Mouse (Mus musculus) neural tube, embryonic 11.5 days (tissue): ENCODE results near the gene Siah2. TPM values are rescaled to one million over a fixed set of nuclear protein-coding genes. Genes with fewer than 3 reads are reported as not detected.

Experiments used
- ATAC-seq: fragments of 200-750 bp; cut with Nextera tagmentation; 2 replicates; pipeline ENCODE4 v1.8.0; 2017; ENCODE audit warnings: moderate number of reproducible peaks, mild to moderate bottlenecking, moderate TSS enrichment, moderate library complexity; ENCODE audit not compliant: insufficient read depth, low FRiP score, low TSS enrichment
- DNase-seq: peaks from one replicate; pipeline ENCODE4 v3.0.0-alpha.2; 2015; ENCODE audit warnings: low spot score
- H3K27ac ChIP-seq: fragments of 300-500 bp; sonication (generic); 2 replicates; pipeline ENCODE4 v1.5.1; 2014; ENCODE audit warnings: low read depth, mild to moderate bottlenecking, low read length
- H3K27me3 ChIP-seq: fragments of 300-500 bp; sonication (generic); 2 replicates; pipeline ENCODE4 v1.6.1; 2014; ENCODE audit warnings: mild to moderate bottlenecking, low read length, mixed read lengths; ENCODE audit not compliant: control insufficient read depth, insufficient read depth
- H3K36me3 ChIP-seq: fragments of 300-500 bp; sonication (generic); 2 replicates; pipeline ENCODE4 v1.6.1; 2014; ENCODE audit warnings: mild to moderate bottlenecking, low read length, moderate library complexity, mixed read lengths; ENCODE audit not compliant: control insufficient read depth, insufficient read depth
- H3K4me1 ChIP-seq: fragments of 300-500 bp; sonication (generic); 2 replicates; pipeline ENCODE4 v1.6.1; 2014; ENCODE audit warnings: low read length, mixed read lengths; ENCODE audit not compliant: control insufficient read depth, insufficient read depth
- H3K4me2 ChIP-seq: fragments of 300-500 bp; sonication (generic); 2 replicates; pipeline ENCODE4 v1.6.1; 2014; ENCODE audit warnings: low read depth, mild to moderate bottlenecking, moderate library complexity
- H3K4me3 ChIP-seq: fragments of 300-500 bp; sonication (generic); 2 replicates; pipeline ENCODE4 v1.5.1; 2014; ENCODE audit warnings: low read depth, low read length
- H3K9ac ChIP-seq: fragments of 300-500 bp; sonication (generic); 2 replicates; pipeline ENCODE4 v1.6.1; 2014; ENCODE audit warnings: mild to moderate bottlenecking, low read length
- H3K9me3 ChIP-seq: fragments of 300-500 bp; sonication (generic); 2 replicates; pipeline ENCODE4 v1.6.1; 2016; ENCODE audit warnings: low read length; ENCODE audit not compliant: control insufficient read depth
- WGBS: fragments of 180-500 bp; shearing (Covaris S2); extraction: QIAGEN DNeasy Blood & Tissue Kit; methylation state at CpG from one replicate; pipeline ENCODE4 v1.1.7; 2014; 5-methylcytosine and 5-hydroxymethylcytosine counted together
- polyA plus RNA-seq: library from polyadenylated mRNA; unstranded; fragments of >200 nt; fragmentation: Nextera tagmentation; extraction: Ambion mirVana; gene quantifications from 2 replicates; pipeline ENCODE4 v1.2.1, GENCODE M21; 2014

The Siah2 gene
- polyA plus RNA-seq, 1 experiment from 2014 or later, result 6.4 TPM

DNA sequence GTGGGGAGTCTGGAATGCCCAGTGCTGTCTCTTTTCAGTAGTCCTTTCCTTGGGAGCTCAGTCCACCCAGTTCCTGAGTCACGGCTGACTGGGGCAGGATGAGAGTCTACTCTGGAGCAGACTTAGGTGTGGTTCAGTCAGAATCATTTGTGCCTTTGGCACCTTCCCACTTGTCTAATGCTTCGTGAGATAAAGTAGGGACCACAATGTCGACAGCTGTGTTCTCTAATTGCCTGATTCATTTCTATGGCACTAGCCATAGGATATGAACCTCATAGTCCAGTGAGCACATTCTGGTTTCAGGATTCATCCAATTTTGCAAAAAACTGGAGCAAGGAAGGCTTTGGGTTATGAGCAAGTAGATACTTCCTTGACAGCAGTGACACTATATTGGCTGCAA, 34.2 kb upstream of the Siah2 start:
- no peak for DNase-seq
- no peak overlapping the region for H3K27ac ChIP-seq
- no peak for ATAC-seq
- H3K4me1 ChIP-seq, result 0 out of 2 replicates have a peak, but pooled peaks cover 3% of the 10 kb centered on the region
- H3K4me2 ChIP-seq, result no peak overlapping the region
- no peak overlapping the region for H3K4me3 ChIP-seq
- H3K27me3 ChIP-seq, result no peaks in the 10 kb centered on the region
- 88% methylated on average over 3 of the region's 3 CpGs for WGBS
- H3K9me3 ChIP-seq, result no peaks in the 10 kb centered on the region
- no peak overlapping the region for H3K9ac ChIP-seq
- no peaks in the 10 kb centered on the region for H3K36me3 ChIP-seq

DNA sequence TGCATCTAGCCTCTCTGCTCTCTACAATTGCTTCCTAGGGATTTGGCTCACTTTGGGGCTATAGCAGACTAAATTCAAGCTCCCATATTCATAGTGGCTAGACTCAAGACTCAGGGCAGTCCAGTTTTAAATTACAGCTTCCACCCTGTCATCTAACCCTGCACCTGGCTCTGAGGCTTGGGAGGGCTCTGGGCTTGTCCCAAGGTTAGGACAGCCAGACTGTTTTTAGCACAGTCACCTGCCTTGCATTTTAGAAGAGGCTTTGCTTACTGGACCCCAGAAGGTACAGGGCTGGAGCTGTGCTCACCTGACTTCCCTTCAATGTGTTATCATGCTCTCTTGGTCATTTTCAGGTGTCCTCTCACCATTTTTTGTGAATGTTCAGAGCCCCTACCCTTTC, 32.6 kb upstream of the Siah2 start:
- H3K4me1 ChIP-seq, result 0 out of 2 replicates have a peak, but pooled peaks cover 3% of the 10 kb centered on the region
- no peak overlapping the region for H3K4me3 ChIP-seq
- H3K36me3 ChIP-seq, result no peaks in the 10 kb centered on the region
- H3K27ac ChIP-seq, result no peak overlapping the region
- DNase-seq (no peak), ATAC-seq (no peak)
- H3K9me3 ChIP-seq, result no peaks in the 10 kb centered on the region
- no peak overlapping the region for H3K4me2 ChIP-seq
- H3K9ac ChIP-seq, result no peak overlapping the region
- H3K27me3 ChIP-seq, result no peaks in the 10 kb centered on the region

GRCm38 (mm10) chr3:58723656-58724055, 31.5 kb upstream of the Siah2 start:
- Histone ChIP-seq H3K36me3 (no peaks in the 10 kb centered on the region), H3K4me1 (no peaks in the 10 kb centered on the region), H3K27ac (no peak overlapping the region), H3K4me3 (no peak overlapping the region), H3K27me3 (no peaks in the 10 kb centered on the region), H3K9me3 (no peaks in the 10 kb centered on the region), H3K9ac (no peak overlapping the region), H3K4me2 (no peak overlapping the region)
- WGBS, result 100% methylated on average over 2 of the region's 2 CpGs
- DNase-seq, result no peak
- ATAC-seq, result no peak

- Histone ChIP-seq H3K27ac (no peak overlapping the region), H3K9ac (no peak overlapping the region), H3K4me2 (no peak overlapping the region), H3K4me1 (no peaks in the 10 kb centered on the region), H3K36me3 (no peaks in the 10 kb centered on the region), H3K9me3 (peaks cover 3% of the 10 kb centered on the region; the same call in 1 of the 2 replicates), H3K27me3 (no peaks in the 10 kb centered on the region), H3K4me3 (no peak overlapping the region)
- ATAC-seq (no peak), DNase-seq (no peak)
- whole genome bisulfite sequencing, result 80% methylated on average over 9 of the region's 9 CpGs
These were observed 27.4 kb upstream of the Siah2 start for GRCm38 (mm10) chr3:58719461-58720230.

DNA sequence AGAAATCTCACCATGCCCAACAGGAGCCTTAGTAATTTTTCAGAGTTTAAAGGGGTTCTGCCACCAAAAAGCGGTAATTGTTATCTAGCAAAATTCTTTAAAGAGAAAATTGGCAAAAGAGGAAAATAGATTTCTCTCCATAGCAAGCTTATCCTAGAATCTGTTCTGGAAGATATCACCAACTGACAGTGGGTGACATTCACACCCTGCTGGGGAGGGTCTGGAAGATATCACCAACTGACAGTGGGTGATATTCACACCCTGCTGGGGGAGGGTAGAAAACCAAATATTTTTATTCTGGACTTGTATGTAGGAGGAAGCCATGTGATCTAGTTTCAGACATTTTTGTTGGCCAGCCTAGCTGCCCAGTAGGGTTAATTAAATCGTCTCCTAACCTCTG, 24.5 kb upstream of the Siah2 start:
- H3K4me1 ChIP-seq, result no peaks in the 10 kb centered on the region
- ATAC-seq (no peak), DNase-seq (no peak)
- peaks cover 3% of the 10 kb centered on the region; the same call in 1 of the 2 replicates for H3K9me3 ChIP-seq
- no peak overlapping the region for H3K27ac ChIP-seq
- no peaks in the 10 kb centered on the region for H3K36me3 ChIP-seq
- no peaks in the 10 kb centered on the region for H3K27me3 ChIP-seq
- WGBS, result 86% methylated on average over 2 of the region's 2 CpGs
- H3K4me2 ChIP-seq, result no peak overlapping the region
- H3K4me3 ChIP-seq, result no peak overlapping the region
- no peak overlapping the region for H3K9ac ChIP-seq

DNA sequence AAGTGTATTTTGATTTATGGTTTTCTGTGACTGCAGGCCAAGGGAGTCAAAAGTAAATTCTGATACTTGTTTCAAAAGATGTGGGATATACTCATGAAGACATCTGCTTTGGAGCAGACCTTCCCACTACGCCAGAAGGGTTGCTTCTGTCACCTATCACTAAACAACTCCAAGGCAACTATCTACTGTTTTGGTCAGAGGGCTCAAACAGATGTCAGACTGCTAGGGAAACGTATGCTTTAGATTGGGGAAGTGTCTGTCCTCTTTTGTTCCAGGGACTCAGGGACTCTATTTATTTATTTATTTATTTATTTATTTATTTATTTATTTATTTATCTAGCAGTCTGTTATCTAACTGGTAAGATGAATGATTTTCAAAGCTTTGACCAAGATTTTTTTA, 22.6 kb upstream of the Siah2 start:
- Histone ChIP-seq H3K36me3 (no peaks in the 10 kb centered on the region), H3K4me2 (no peak overlapping the region), H3K9me3 (peaks cover 3% of the 10 kb centered on the region; the same call in 1 of the 2 replicates), H3K9ac (no peak overlapping the region), H3K27me3 (no peaks in the 10 kb centered on the region), H3K4me3 (no peak overlapping the region), H3K27ac (no peak overlapping the region), H3K4me1 (no peaks in the 10 kb centered on the region)
- WGBS, result 81% methylated on average over 2 of the region's 2 CpGs
- DNase-seq (no peak), ATAC-seq (no peak)

DNA sequence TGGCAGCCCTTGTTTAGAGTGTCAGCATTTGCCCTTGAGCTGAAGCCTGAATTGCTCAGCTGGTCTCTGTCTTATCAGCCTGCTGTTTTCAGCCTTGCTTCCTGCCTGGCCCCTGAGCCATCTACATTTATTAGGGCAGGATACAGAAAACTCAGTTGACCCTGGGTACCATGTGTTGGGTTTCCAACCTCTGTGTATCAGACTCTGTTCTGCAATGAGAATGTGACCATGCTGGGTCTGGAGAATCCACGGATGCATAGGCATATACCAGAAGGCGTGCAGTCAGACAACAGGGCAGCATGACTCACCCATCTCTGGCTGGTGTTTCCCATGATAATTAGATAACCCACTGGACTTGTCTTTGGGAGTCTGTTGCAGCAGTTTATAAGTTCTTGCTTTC, 21.8 kb upstream of the Siah2 start:
- Histone ChIP-seq H3K9ac (no peak overlapping the region), H3K27ac (no peak overlapping the region), H3K4me1 (no peaks in the 10 kb centered on the region), H3K4me2 (no peak overlapping the region), H3K36me3 (no peaks in the 10 kb centered on the region), H3K27me3 (no peaks in the 10 kb centered on the region), H3K9me3 (peaks cover 3% of the 10 kb centered on the region; the same call in 1 of the 2 replicates), H3K4me3 (no peak overlapping the region)
- ATAC-seq, result no peak
- DNase-seq, result no peak
- WGBS, result 79% methylated on average over 2 of the region's 2 CpGs

- Histone ChIP-seq H3K4me3 (no peak overlapping the region), H3K27me3 (no peaks in the 10 kb centered on the region), H3K9ac (no peak overlapping the region), H3K4me1 (no peaks in the 10 kb centered on the region), H3K27ac (no peak overlapping the region), H3K9me3 (peaks cover 3% of the 10 kb centered on the region; the same call in 1 of the 2 replicates), H3K36me3 (no peaks in the 10 kb centered on the region), H3K4me2 (no peak overlapping the region)
- WGBS, result 86% methylated on average over 4 of the region's 4 CpGs
- DNase-seq (no peak), ATAC-seq (no peak)
These were observed 21.0 kb upstream of the Siah2 start for GRCm38 (mm10) chr3:58713191-58713590.

DNA sequence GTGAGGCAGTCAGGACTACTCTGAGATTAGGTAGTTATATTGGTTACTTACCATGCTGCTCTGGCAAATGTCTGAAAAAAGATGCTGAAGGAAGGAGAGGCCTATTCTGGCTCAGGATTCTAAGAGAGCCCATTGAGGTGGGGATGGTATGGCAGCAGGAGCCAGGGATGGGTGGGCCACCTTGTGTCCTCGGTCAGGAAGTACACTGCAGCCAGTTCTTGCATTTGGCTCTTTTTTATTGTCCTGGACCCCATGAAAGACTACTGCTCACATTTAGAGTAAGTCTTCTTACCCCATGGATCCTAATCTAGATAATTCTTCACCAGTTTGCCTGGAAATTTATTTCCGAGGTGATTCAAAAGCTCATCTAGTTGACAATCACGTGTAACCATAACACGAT, 12.3 kb upstream of the Siah2 start:
- no peak for ATAC-seq
- no peak overlapping the region for H3K4me3 ChIP-seq
- WGBS, result 72% methylated on average over 4 of the region's 4 CpGs

More for the DNA sequence above, 12.3 kb upstream of the Siah2 start:
- no peak overlapping the region for H3K4me2 ChIP-seq
- H3K9ac ChIP-seq, result no peak overlapping the region
- H3K4me1 ChIP-seq, result no peaks in the 10 kb centered on the region
- H3K36me3 ChIP-seq, result no peaks in the 10 kb centered on the region
- H3K9me3 ChIP-seq, result no peaks in the 10 kb centered on the region
- no peak for DNase-seq
- H3K27me3 ChIP-seq, result no peaks in the 10 kb centered on the region
- H3K27ac ChIP-seq, result no peak overlapping the region
